Mouse (Mus musculus): Measurements from ENCODE around the gene Acap1. TPM values are rescaled to one million over a fixed set of nuclear protein-coding genes. Genes with fewer than 3 reads are reported as not detected.
A peak's percentile ranks its signal among the peaks of the same experiment; 100 is the strongest.

The Acap1 gene
- polyA plus RNA-seq, 1 experiment from 2014 or later = 7.0 TPM

GRCm38 (mm10) chr11:69880853-69881603 is 14.3 kb downstream of the Acap1 start, which contains the start of gene Kctd11:
TSS of gene Kctd11 (minus strand) at chr11:69881406.
- peak within 1 kb of the TSS; percentile 84 for H3K9ac ChIP-seq
- ATAC-seq (ENCODE audit: extremely low read depth, insufficient number of reproducible peaks, low FRiP score, low TSS enrichment) = peak; percentile 85
- no peaks in the 10 kb centered on the region for H3K27me3 ChIP-seq (replicated peaks)
- no peaks in the 10 kb centered on the region for H3K9me3 ChIP-seq
- H3K4me2 ChIP-seq = peak within 1 kb of the TSS; percentile 91
- WGBS = 0% methylated on average over 46 of the region's 46 CpGs
- peak within 1 kb of the TSS; percentile 64 for H3K4me3 ChIP-seq
- peak within 1 kb of the TSS; percentile 92 for H3K27ac ChIP-seq (replicated peaks)
- H3K36me3 ChIP-seq = no peaks in the 10 kb centered on the region
- peaks cover 69% of the 10 kb centered on the region for H3K4me1 ChIP-seq

- H3K9ac ChIP-seq = peak overlapping the region; percentile 84
- no peaks in the 10 kb centered on the region for H3K27me3 ChIP-seq (replicated peaks)
- H3K9me3 ChIP-seq = no peaks in the 10 kb centered on the region
- H3K4me3 ChIP-seq = peak overlapping the region; percentile 64
- no peaks in the 10 kb centered on the region for H3K36me3 ChIP-seq
- H3K4me1 ChIP-seq = peaks cover 72% of the 10 kb centered on the region
- peak overlapping the region; percentile 92 for H3K27ac ChIP-seq (replicated peaks)
- peak overlapping the region; percentile 91 for H3K4me2 ChIP-seq
- peak; percentile 1; the same call in 1 of the 2 replicates for ATAC-seq (ENCODE audit: extremely low read depth, insufficient number of reproducible peaks, low FRiP score, low TSS enrichment)
- WGBS = under 1% methylated on average over 18 of the region's 18 CpGs
Observed at GRCm38 (mm10) chr11:69880506-69880852, 14.9 kb downstream of the Acap1 start.

- Histone ChIP-seq H3K9ac (peak overlapping the region; percentile 84), H3K36me3 (no peaks in the 10 kb centered on the region), H3K27me3 (replicated peaks) (no peaks in the 10 kb centered on the region), H3K4me1 (peaks cover 65% of the 10 kb centered on the region), H3K4me3 (peak overlapping the region; percentile 64), H3K4me2 (peak overlapping the region; percentile 91), H3K9me3 (no peaks in the 10 kb centered on the region), H3K27ac (replicated peaks) (no peak overlapping the region)
- no peak for ATAC-seq (ENCODE audit: extremely low read depth, insufficient number of reproducible peaks, low FRiP score, low TSS enrichment)
- WGBS = 57% methylated on average over 15 of the region's 15 CpGs
Observed at GRCm38 (mm10) chr11:69879711-69880110, 15.6 kb downstream of the Acap1 start.

GRCm38 (mm10) chr11:69878952-69879351 is 16.4 kb downstream of the Acap1 start:
- Histone ChIP-seq H3K27ac (replicated peaks) (no peak overlapping the region), H3K9me3 (no peaks in the 10 kb centered on the region), H3K9ac (peak overlapping the region; percentile 84), H3K4me3 (peak overlapping the region; percentile 64), H3K4me2 (peak overlapping the region; percentile 91), H3K36me3 (no peaks in the 10 kb centered on the region), H3K4me1 (peaks cover 57% of the 10 kb centered on the region), H3K27me3 (replicated peaks) (no peaks in the 10 kb centered on the region)
- ATAC-seq (ENCODE audit: extremely low read depth, insufficient number of reproducible peaks, low FRiP score, low TSS enrichment) = no peak
- WGBS = 79% methylated on average over 6 of the region's 6 CpGs

- Histone ChIP-seq H3K36me3 (no peaks in the 10 kb centered on the region), H3K27ac (replicated peaks) (no peak overlapping the region), H3K4me1 (peaks cover 53% of the 10 kb centered on the region), H3K9me3 (no peaks in the 10 kb centered on the region), H3K9ac (0 out of 2 replicates have a peak overlapping the region, but pooled peaks have one; percentile 2), H3K4me2 (peak overlapping the region; percentile 91), H3K27me3 (replicated peaks) (no peaks in the 10 kb centered on the region), H3K4me3 (no peak overlapping the region)
- 84% methylated on average over 3 of the region's 3 CpGs for WGBS
- no peak for ATAC-seq (ENCODE audit: extremely low read depth, insufficient number of reproducible peaks, low FRiP score, low TSS enrichment)
Observed at GRCm38 (mm10) chr11:69878399-69878798, 16.9 kb downstream of the Acap1 start.

GRCm38 (mm10) chr11:69877878-69878277 is 17.5 kb downstream of the Acap1 start, which contains the start of gene Tmem95:
TSS of gene Tmem95 (minus strand) at chr11:69878018.
- WGBS = 80% methylated on average over 11 of the region's 11 CpGs
- Histone ChIP-seq H3K9ac (peak within 1 kb of the TSS; percentile 68), H3K4me1 (peaks cover 53% of the 10 kb centered on the region), H3K9me3 (no peaks in the 10 kb centered on the region), H3K36me3 (no peaks in the 10 kb centered on the region), H3K4me2 (peak within 1 kb of the TSS; percentile 91), H3K27me3 (replicated peaks) (no peaks in the 10 kb centered on the region), H3K27ac (replicated peaks) (no peak within 1 kb of the TSS), H3K4me3 (peak within 1 kb of the TSS; percentile 32)
- ATAC-seq (ENCODE audit: extremely low read depth, insufficient number of reproducible peaks, low FRiP score, low TSS enrichment) = no peak

GRCm38 (mm10) chr11:69876867-69877266 is 18.5 kb downstream of the Acap1 start:
- WGBS = 3% methylated on average over 12 of the region's 12 CpGs
- peak overlapping the region; percentile 60 for H3K4me2 ChIP-seq
- H3K4me1 ChIP-seq = peaks cover 48% of the 10 kb centered on the region
- H3K9me3 ChIP-seq = no peaks in the 10 kb centered on the region
- ATAC-seq (ENCODE audit: extremely low read depth, insufficient number of reproducible peaks, low FRiP score, low TSS enrichment) = no peak
- peak overlapping the region; percentile 68 for H3K9ac ChIP-seq
- no peaks in the 10 kb centered on the region for H3K27me3 ChIP-seq (replicated peaks)
- no peaks in the 10 kb centered on the region for H3K36me3 ChIP-seq
- peak overlapping the region; percentile 32 for H3K4me3 ChIP-seq
- H3K27ac ChIP-seq (replicated peaks) = peak overlapping the region; percentile 74

GRCm38 (mm10) chr11:69876186-69876585 is 19.2 kb downstream of the Acap1 start:
- no peak overlapping the region for H3K4me3 ChIP-seq
- no peaks in the 10 kb centered on the region for H3K9me3 ChIP-seq
- no peak for ATAC-seq (ENCODE audit: extremely low read depth, insufficient number of reproducible peaks, low FRiP score, low TSS enrichment)
- H3K27ac ChIP-seq (replicated peaks) = peak overlapping the region; percentile 74
- no peaks in the 10 kb centered on the region for H3K27me3 ChIP-seq (replicated peaks)
- peak overlapping the region; percentile 48; the same call in 1 of the 2 replicates for H3K9ac ChIP-seq
- peaks cover 41% of the 10 kb centered on the region for H3K4me1 ChIP-seq
- WGBS = 40% methylated on average over 7 of the region's 7 CpGs
- H3K36me3 ChIP-seq = no peaks in the 10 kb centered on the region
- H3K4me2 ChIP-seq = no peak overlapping the region

GRCm38 (mm10) chr11:69872451-69872850 is 22.9 kb downstream of the Acap1 start:
- H3K27ac ChIP-seq (replicated peaks) = no peak overlapping the region
- no peak overlapping the region for H3K9ac ChIP-seq
- ATAC-seq (ENCODE audit: extremely low read depth, insufficient number of reproducible peaks, low FRiP score, low TSS enrichment) = no peak
- WGBS = 68% methylated on average over 4 of the region's 4 CpGs
- H3K27me3 ChIP-seq (replicated peaks) = no peaks in the 10 kb centered on the region
- H3K4me2 ChIP-seq = no peak overlapping the region
- no peaks in the 10 kb centered on the region for H3K9me3 ChIP-seq
- H3K36me3 ChIP-seq = no peaks in the 10 kb centered on the region
- H3K4me1 ChIP-seq = peaks cover 18% of the 10 kb centered on the region
- no peak overlapping the region for H3K4me3 ChIP-seq

- Histone ChIP-seq H3K9me3 (no peaks in the 10 kb centered on the region), H3K4me2 (no peak overlapping the region), H3K4me1 (peaks cover 17% of the 10 kb centered on the region), H3K9ac (no peak overlapping the region), H3K36me3 (no peaks in the 10 kb centered on the region), H3K4me3 (no peak overlapping the region), H3K27ac (replicated peaks) (no peak overlapping the region), H3K27me3 (replicated peaks) (no peaks in the 10 kb centered on the region)
- no peak for ATAC-seq (ENCODE audit: extremely low read depth, insufficient number of reproducible peaks, low FRiP score, low TSS enrichment)
- 80% methylated on average over 7 of the region's 7 CpGs for WGBS
Observed at GRCm38 (mm10) chr11:69871822-69872221, 23.5 kb downstream of the Acap1 start.

GRCm38 (mm10) chr11:69870289-69871069 is 24.9 kb downstream of the Acap1 start:
- Histone ChIP-seq H3K9me3 (no peaks in the 10 kb centered on the region), H3K9ac (no peak overlapping the region), H3K4me2 (no peak overlapping the region), H3K27me3 (replicated peaks) (no peaks in the 10 kb centered on the region), H3K4me1 (peaks cover 5% of the 10 kb centered on the region; the same call in 1 of the 2 replicates), H3K27ac (replicated peaks) (no peak overlapping the region), H3K36me3 (no peaks in the 10 kb centered on the region), H3K4me3 (no peak overlapping the region)
- 78% methylated on average over 2 of the region's 2 CpGs for WGBS
- no peak for ATAC-seq (ENCODE audit: extremely low read depth, insufficient number of reproducible peaks, low FRiP score, low TSS enrichment)

Measured in heart, embryonic 13.5 days (tissue).